Mouse (Mus musculus): Measurements from ENCODE around the gene Trim41. TPM values are rescaled to one million over a fixed set of nuclear protein-coding genes. Genes with fewer than 3 reads are reported as not detected.
A peak's percentile ranks its signal among the peaks of the same experiment; 100 is the strongest.

The Trim41 gene
- polyA plus RNA-seq, 1 experiment from 2014 or later: 4.3 TPM

GRCm38 (mm10) chr11:48788311-48789089, 28.7 kb downstream of the Trim41 start:
- peaks cover 8% of the 10 kb centered on the region for H3K4me1 ChIP-seq (replicated peaks)
- ATAC-seq (replicated peaks; ENCODE audit: insufficient number of reproducible peaks, insufficient read depth, low FRiP score, low read depth): no peak; the same call in 1 of the 2 replicates
- H3K27ac ChIP-seq: no peak overlapping the region
- H3K27me3 ChIP-seq: no peaks in the 10 kb centered on the region
- H3K4me3 ChIP-seq: peak overlapping the region; percentile 51
- H3K9ac ChIP-seq: peak overlapping the region; percentile 30
- H3K4me2 ChIP-seq: peak overlapping the region; percentile 75
- H3K9me3 ChIP-seq (replicated peaks): no peaks in the 10 kb centered on the region
- 9% methylated on average over 16 of the region's 16 CpGs for WGBS
- no peaks in the 10 kb centered on the region for H3K36me3 ChIP-seq

GRCm38 (mm10) chr11:48787455-48788211, 29.5 kb downstream of the Trim41 start:
- Histone ChIP-seq H3K4me2 (peak overlapping the region; percentile 75), H3K27me3 (no peaks in the 10 kb centered on the region), H3K9ac (no peak overlapping the region), H3K4me1 (replicated peaks) (peaks cover 8% of the 10 kb centered on the region), H3K36me3 (no peaks in the 10 kb centered on the region), H3K9me3 (replicated peaks) (no peaks in the 10 kb centered on the region), H3K4me3 (peak overlapping the region; percentile 51), H3K27ac (no peak overlapping the region)
- WGBS: 45% methylated on average over 10 of the region's 10 CpGs
- ATAC-seq (replicated peaks; ENCODE audit: insufficient number of reproducible peaks, insufficient read depth, low FRiP score, low read depth): peak; percentile 47

DNA sequence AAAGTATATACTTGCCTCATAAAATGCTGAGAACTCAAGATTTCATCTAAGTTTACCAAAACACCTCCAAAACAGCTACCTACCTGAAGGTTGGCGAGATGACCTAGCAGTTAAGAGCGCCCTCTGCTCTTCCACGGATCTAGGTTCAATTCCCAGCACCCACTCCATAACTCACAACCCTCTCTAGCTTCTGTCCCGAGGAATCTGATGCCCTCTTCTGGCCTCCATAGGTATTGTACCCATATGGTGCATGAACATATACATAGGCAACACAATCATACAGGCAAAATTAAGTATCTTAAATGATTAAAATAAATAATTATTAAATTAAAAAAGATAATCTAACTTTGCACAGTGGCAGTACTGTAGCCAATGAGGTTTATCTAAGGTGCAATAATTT, 34.9 kb downstream of the Trim41 start:
- no peak for ATAC-seq (replicated peaks; ENCODE audit: insufficient number of reproducible peaks, insufficient read depth, low FRiP score, low read depth)
- 82% methylated on average over 4 of the region's 4 CpGs for WGBS
- no peaks in the 10 kb centered on the region for H3K36me3 ChIP-seq
- H3K4me3 ChIP-seq: no peak overlapping the region
- H3K4me2 ChIP-seq: no peak overlapping the region
- H3K27me3 ChIP-seq: no peaks in the 10 kb centered on the region
- no peaks in the 10 kb centered on the region for H3K4me1 ChIP-seq (replicated peaks)
- no peaks in the 10 kb centered on the region for H3K9me3 ChIP-seq (replicated peaks)
- H3K9ac ChIP-seq: no peak overlapping the region
- H3K27ac ChIP-seq: no peak overlapping the region

DNA sequence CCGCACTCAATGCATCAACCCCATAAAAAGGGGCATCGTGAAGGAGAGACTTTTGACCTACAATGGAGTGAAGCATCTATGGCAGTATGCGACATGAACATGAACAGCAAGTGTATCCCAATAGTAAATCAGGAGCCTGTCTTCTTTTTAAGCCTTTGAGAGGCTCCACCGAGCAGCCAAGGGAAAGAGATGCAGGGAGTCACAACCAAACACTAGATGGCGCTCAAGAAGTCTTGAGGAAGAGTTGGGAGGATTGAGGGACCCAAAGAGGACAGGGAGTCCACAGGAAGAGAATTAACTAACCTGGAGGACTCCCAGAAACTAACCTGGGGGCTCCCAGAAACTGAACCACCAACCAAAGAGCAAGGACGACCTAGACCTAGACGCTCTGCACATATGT, 37.7 kb downstream of the Trim41 start:
- H3K9ac ChIP-seq: no peak overlapping the region
- no peak overlapping the region for H3K4me3 ChIP-seq
- no peak for ATAC-seq (replicated peaks; ENCODE audit: insufficient number of reproducible peaks, insufficient read depth, low FRiP score, low read depth)
- H3K9me3 ChIP-seq (replicated peaks): no peaks in the 10 kb centered on the region
- H3K27ac ChIP-seq: no peak overlapping the region
- peaks cover 2% of the 10 kb centered on the region; the same call in 1 of the 2 replicates for H3K4me1 ChIP-seq (replicated peaks)
- H3K4me2 ChIP-seq: no peak overlapping the region
- no peaks in the 10 kb centered on the region for H3K36me3 ChIP-seq
- WGBS: 38% methylated on average over 7 of the region's 7 CpGs
- H3K27me3 ChIP-seq: no peaks in the 10 kb centered on the region

DNA sequence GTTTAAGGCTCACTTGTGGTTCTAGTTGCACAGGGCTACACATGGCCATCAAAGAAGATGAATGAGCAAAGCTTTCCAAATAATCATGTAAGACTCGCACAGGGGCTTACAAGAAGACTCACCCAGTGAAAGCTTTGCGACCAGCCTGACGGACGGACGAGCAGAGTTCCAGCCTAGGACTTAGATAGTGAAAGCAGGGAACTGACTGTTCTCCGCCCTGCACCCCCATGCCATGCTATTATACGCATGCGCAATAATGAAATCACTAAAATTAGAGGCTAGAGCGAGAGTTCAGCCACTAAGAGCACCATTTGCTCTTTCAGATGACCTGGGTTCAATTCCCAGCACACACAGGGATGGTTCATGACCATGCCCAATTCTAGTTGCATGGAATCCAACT, 39.9 kb downstream of the Trim41 start:
- Histone ChIP-seq H3K27me3 (no peaks in the 10 kb centered on the region), H3K4me1 (replicated peaks) (peaks cover 4% of the 10 kb centered on the region; the same call in 1 of the 2 replicates), H3K9me3 (replicated peaks) (no peaks in the 10 kb centered on the region), H3K4me2 (no peak overlapping the region), H3K36me3 (no peaks in the 10 kb centered on the region), H3K4me3 (no peak overlapping the region), H3K27ac (no peak overlapping the region), H3K9ac (no peak overlapping the region)
- ATAC-seq (replicated peaks; ENCODE audit: insufficient number of reproducible peaks, insufficient read depth, low FRiP score, low read depth): no peak
- 89% methylated on average over 9 of the region's 9 CpGs for WGBS

GRCm38 (mm10) chr11:48776664-48777063, 40.5 kb downstream of the Trim41 start:
- Histone ChIP-seq H3K4me3 (no peak overlapping the region), H3K9ac (no peak overlapping the region), H3K27me3 (no peaks in the 10 kb centered on the region), H3K36me3 (no peaks in the 10 kb centered on the region), H3K4me1 (replicated peaks) (peaks cover 4% of the 10 kb centered on the region; the same call in 1 of the 2 replicates), H3K4me2 (no peak overlapping the region), H3K9me3 (replicated peaks) (no peaks in the 10 kb centered on the region), H3K27ac (no peak overlapping the region)
- ATAC-seq (replicated peaks; ENCODE audit: insufficient number of reproducible peaks, insufficient read depth, low FRiP score, low read depth): no peak
- WGBS: 40% methylated on average over 9 of the region's 9 CpGs

DNA sequence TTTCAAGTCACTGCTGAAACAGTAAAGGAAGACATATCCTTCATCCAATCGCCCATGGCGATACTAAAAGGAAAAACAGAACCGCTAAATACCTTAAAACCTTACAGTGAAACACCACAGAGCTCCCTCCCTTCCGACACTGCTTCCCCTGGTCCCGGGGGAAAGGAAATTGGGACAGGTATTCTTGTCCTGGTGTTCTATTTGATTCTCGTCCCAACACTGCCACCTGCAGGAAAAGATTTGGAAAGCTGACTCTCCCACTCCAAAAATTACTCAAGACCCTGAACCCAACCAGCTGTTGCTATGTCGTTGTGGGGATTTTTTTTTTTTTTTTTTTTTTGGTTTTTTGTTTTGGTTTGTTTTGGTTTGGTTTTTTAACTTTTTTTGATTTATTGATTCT, 41.7 kb downstream of the Trim41 start:
- ATAC-seq (replicated peaks; ENCODE audit: insufficient number of reproducible peaks, insufficient read depth, low FRiP score, low read depth): no peak
- WGBS: 1% methylated on average over 7 of the region's 7 CpGs
- Histone ChIP-seq H3K27me3 (no peaks in the 10 kb centered on the region), H3K36me3 (no peaks in the 10 kb centered on the region), H3K4me2 (0 out of 2 replicates have a peak overlapping the region, but pooled peaks have one; percentile 12), H3K9ac (no peak overlapping the region), H3K27ac (no peak overlapping the region), H3K4me1 (replicated peaks) (peaks cover 4% of the 10 kb centered on the region; the same call in 1 of the 2 replicates), H3K9me3 (replicated peaks) (no peaks in the 10 kb centered on the region), H3K4me3 (no peak overlapping the region)

DNA sequence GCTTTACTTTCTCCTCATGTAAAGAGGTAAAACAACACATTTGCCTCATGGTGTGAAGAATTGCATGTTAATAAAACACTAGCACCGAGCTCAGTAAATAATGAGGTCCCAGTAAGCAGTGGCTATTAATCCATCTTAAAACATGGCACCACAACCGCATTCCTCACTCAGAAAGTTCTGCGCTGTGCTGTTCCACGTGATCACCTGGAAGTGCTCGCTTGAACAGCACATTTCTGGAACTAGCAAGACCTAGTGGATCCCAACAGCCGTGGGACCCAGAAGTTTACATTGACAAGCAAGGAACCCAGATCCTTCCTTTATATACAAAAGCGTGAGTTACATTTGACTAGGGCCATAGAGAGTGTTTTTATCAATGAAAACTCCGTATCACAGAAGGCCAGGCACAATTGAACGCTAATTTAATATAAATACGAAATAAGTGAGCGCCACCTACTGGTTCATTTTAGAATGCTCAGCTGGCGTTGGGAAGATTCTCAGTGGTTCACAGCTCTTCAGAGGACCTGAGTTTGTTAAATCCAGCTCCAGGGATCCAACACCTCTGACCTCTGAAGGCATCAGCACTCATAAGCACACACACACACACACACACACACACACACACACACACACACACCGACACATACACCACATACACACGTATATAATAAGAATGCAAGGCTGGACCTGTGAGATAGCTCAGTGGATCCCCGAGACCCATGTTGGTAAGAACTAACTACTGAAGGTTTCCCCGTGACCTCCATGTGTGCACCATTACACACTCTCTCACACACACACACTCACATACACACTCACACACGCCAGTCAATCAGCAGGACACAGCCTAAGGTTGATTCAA, 42.5 kb downstream of the Trim41 start:
- Histone ChIP-seq H3K4me3 (peak overlapping the region; percentile 19; the same call in 1 of the 2 replicates), H3K4me1 (replicated peaks) (peaks cover 4% of the 10 kb centered on the region; the same call in 1 of the 2 replicates), H3K4me2 (peak overlapping the region; percentile 38; the same call in 1 of the 2 replicates), H3K27me3 (no peaks in the 10 kb centered on the region), H3K9ac (no peak overlapping the region), H3K36me3 (no peaks in the 10 kb centered on the region), H3K9me3 (replicated peaks) (no peaks in the 10 kb centered on the region), H3K27ac (no peak overlapping the region)
- ATAC-seq (replicated peaks; ENCODE audit: insufficient number of reproducible peaks, insufficient read depth, low FRiP score, low read depth): no peak
- 38% methylated on average over 17 of the region's 17 CpGs for WGBS

DNA sequence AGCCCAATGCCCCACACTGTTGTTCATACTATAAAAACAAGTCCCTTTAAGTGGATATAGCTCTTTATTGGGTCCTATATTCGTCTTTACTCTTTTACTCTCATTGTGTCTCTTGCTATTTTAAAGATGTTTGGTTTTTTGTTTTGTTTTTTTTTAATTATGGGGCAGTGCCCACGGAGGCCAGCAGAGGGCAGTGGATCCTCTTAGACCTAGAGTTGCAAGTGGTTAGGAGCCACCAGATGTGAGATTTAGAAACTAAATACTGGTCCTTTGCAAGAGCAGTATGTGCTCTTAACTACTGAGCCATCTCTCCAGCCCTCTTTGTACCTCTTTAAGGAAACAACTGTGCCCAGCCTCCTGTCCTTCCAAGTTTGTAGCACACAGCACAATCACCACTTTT, 45.5 kb downstream of the Trim41 start:
- H3K9me3 ChIP-seq (replicated peaks): no peaks in the 10 kb centered on the region
- no peak overlapping the region for H3K9ac ChIP-seq
- H3K27ac ChIP-seq: no peak overlapping the region
- no peak for ATAC-seq (replicated peaks; ENCODE audit: insufficient number of reproducible peaks, insufficient read depth, low FRiP score, low read depth)
- no peaks in the 10 kb centered on the region for H3K27me3 ChIP-seq
- 6% methylated on average over 2 of the region's 2 CpGs for WGBS
- no peaks in the 10 kb centered on the region for H3K36me3 ChIP-seq
- peaks cover 4% of the 10 kb centered on the region; the same call in 1 of the 2 replicates for H3K4me1 ChIP-seq (replicated peaks)
- no peak overlapping the region for H3K4me2 ChIP-seq
- H3K4me3 ChIP-seq: no peak overlapping the region

DNA sequence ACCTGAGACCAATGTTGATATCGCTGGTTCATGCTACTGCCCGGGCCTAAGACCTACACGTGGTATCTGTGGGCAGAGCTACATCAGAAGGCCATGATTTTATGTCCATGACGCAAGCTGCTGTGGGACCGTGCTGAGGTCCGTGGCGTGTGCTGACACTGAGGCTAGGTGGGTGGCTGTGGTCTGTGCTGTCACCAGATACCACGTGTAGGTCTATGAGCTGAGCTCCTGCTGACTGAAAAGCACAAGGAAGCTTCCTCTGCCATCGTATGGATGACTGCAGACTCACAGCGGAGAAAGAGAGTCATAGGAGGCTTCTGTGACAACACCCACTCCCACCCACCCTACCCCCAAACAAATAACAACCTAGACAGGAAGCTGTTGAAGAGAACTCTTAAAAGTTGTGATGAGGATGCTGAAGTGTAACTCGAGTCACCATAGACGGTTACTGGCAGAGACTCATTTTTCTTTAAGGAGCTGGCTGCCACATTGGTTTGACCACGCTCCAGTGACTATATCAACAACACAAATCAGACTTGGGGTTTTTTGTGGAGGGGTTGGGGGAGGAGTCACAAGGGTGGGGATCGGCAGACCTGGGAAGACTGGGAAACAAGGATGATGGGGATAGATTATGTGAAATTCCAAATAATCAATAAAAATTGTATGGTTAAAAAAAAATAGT, 49.8 kb downstream of the Trim41 start:
- Histone ChIP-seq H3K4me2 (no peak overlapping the region), H3K36me3 (no peaks in the 10 kb centered on the region), H3K4me3 (no peak overlapping the region), H3K4me1 (replicated peaks) (no peaks in the 10 kb centered on the region), H3K9ac (no peak overlapping the region), H3K27ac (no peak overlapping the region), H3K27me3 (no peaks in the 10 kb centered on the region), H3K9me3 (replicated peaks) (no peaks in the 10 kb centered on the region)
- 71% methylated on average over 14 of the region's 14 CpGs for WGBS
- no peak for ATAC-seq (replicated peaks; ENCODE audit: insufficient number of reproducible peaks, insufficient read depth, low FRiP score, low read depth)
